Mouse (Mus musculus) spleen, adult 2 months (tissue): ENCODE results near the gene Optc.

Source experiments
- CTCF ChIP-seq: fragments of 200-500 bp; IDR thresholded peaks from 2 replicates; pipeline ENCODE4 v1.5.1; 2011; ENCODE audit warnings: mild to moderate bottlenecking, inconsistent platforms; ENCODE audit not compliant: insufficient read depth, insufficient read length, insufficient replicate concordance; ENCODE audit errors: extremely low read depth
- POLR2A ChIP-seq: fragments of 200-500 bp; IDR thresholded peaks from 2 replicates; pipeline ENCODE4 v1.6.1; 2011; ENCODE audit warnings: low read depth, low read length, inconsistent platforms

- TF ChIP-seq POLR2A (no peak), CTCF (no peak)
These were observed 23.7 kb downstream of the Optc start for GRCm38 (mm10) chr1:133884090-133884489.
